Mouse (Mus musculus): ENCODE data around the gene Itgb8.

Gene Itgb8

GRCm38 (mm10) chr12:119146031-119146430, 92.6 kb downstream of the Itgb8 start:
- no peak for DNase-seq (ENCODE audit: low spot score)

GRCm38 (mm10) chr12:119137946-119138345, 100.7 kb downstream of the Itgb8 start:
- no peak for DNase-seq (ENCODE audit: low spot score)

GRCm38 (mm10) chr12:119113522-119114135, 125.0 kb downstream of the Itgb8 start:
- DNase-seq (ENCODE audit: low spot score), result no peak

- DNase-seq (ENCODE audit: low spot score), result no peak
Measured at GRCm38 (mm10) chr12:119110091-119110490, 128.5 kb downstream of the Itgb8 start.

Data from spleen, adult 12 weeks (tissue).